Mouse (Mus musculus) C2C12 (cell line): Measurements from ENCODE around the gene Psmg4. TPM values are rescaled to one million over a fixed set of nuclear protein-coding genes. Genes with fewer than 3 reads are reported as not detected.

ENCODE experiments used
- H3K27me3 ChIP-seq: one replicate; pipeline ENCODE4 v1.6.1; 2011; ENCODE audit not compliant: control insufficient read depth, insufficient read depth, insufficient read length
- H3K36me3 ChIP-seq: one replicate; pipeline ENCODE4 v1.6.1; 2011; ENCODE audit not compliant: control insufficient read depth, insufficient read depth
- H3K4me3 ChIP-seq: one replicate; pipeline ENCODE4 v1.5.1; 2011; ENCODE audit warnings: mild to moderate bottlenecking, control low read depth; ENCODE audit not compliant: poor library complexity, insufficient read depth, severe bottlenecking
- H3K79me2 ChIP-seq: one replicate; pipeline ENCODE4 v1.6.1; 2011; ENCODE audit not compliant: control insufficient read depth, insufficient read depth
- H3K79me3 ChIP-seq: one replicate; pipeline ENCODE4 v1.6.1; 2011; ENCODE audit warnings: low read depth, control low read depth
- H3ac ChIP-seq: one replicate; pipeline ENCODE3; 2011; ENCODE audit warnings: low read depth; ENCODE audit not compliant: control insufficient read depth, insufficient read length
- CEBPB ChIP-seq: IDR thresholded peaks from one replicate; pipeline ENCODE4 v1.6.1; 2011; ENCODE audit warnings: low read depth, mild to moderate bottlenecking, control low read depth, moderate library complexity
- CTCF ChIP-seq: IDR thresholded peaks from one replicate; pipeline ENCODE4 v1.5.1; 2011; ENCODE audit not compliant: control insufficient read depth, insufficient read depth, insufficient read length
- FOSL1 ChIP-seq: IDR thresholded peaks from one replicate; pipeline ENCODE4 v1.8.0; 2011; ENCODE audit warnings: mild to moderate bottlenecking, low read length; ENCODE audit not compliant: poor library complexity, insufficient read depth, severe bottlenecking
- MAX ChIP-seq: IDR thresholded peaks from one replicate; pipeline ENCODE4 v1.6.1; 2011; ENCODE audit warnings: mild to moderate bottlenecking, control low read depth
- MYOD1 ChIP-seq: IDR thresholded peaks from one replicate; pipeline ENCODE4 v1.6.1; 2011; ENCODE audit warnings: low read depth; ENCODE audit not compliant: control insufficient read depth, insufficient read length
- MYOG ChIP-seq: IDR thresholded peaks from one replicate; pipeline ENCODE4 v1.6.1; 2011; ENCODE audit not compliant: control insufficient read depth, insufficient read length; ENCODE audit errors: extremely low read depth
- USF1 ChIP-seq: IDR thresholded peaks from one replicate; pipeline ENCODE4 v1.6.1; 2011; ENCODE audit warnings: low read depth, mild to moderate bottlenecking, control low read depth, moderate library complexity
- long read RNA-seq, 2 experiments: library from polyadenylated mRNA; unstranded; transcript quantifications; one replicate each; pipeline ENCODE4 v2.0.0; 2019 to 2020
- polyA plus RNA-seq: library from polyadenylated mRNA; unstranded; fragments of >200 nt; fragmentation: generic; extraction: Trizol; gene quantifications from one replicate; pipeline ENCODE4 v1.2.1, GENCODE M21; 2012; ENCODE audit warnings: missing spikeins

Psmg4 gene
- polyA plus RNA-seq = 151 TPM
- long read RNA-seq, experiment 1, transcript Psmg4-202 (3 exons, 555 nt) = major isoform, 32 of 48 reads
- long read RNA-seq, experiment 1, transcript Psmg4-201 (2 exons, 474 nt) = minor isoform, 13 of 48 reads
- long read RNA-seq, experiment 1, partial matches to known transcripts = 0 of 48 reads
- long read RNA-seq, experiment 1, other reads (novel, unspliced or antisense) = 3 of 48 reads
- long read RNA-seq, experiment 2, transcript Psmg4-202 (3 exons, 555 nt) = major isoform, 12 of 14 reads
- long read RNA-seq, experiment 2, partial matches to known transcripts = 0 of 14 reads
- long read RNA-seq, experiment 2, other reads (novel, unspliced or antisense) = 0 of 14 reads

GRCm38 (mm10) chr13:34162491-34163303 is at the start of gene Psmg4:
Psmg4 (plus strand) TSS chr13:34162964.
- H3K27me3 ChIP-seq = no peaks in the 10 kb centered on the region
- no peaks in the 10 kb centered on the region for H3K36me3 ChIP-seq
- H3K79me3 ChIP-seq = peaks cover 5% of the 10 kb centered on the region
- H3K79me2 ChIP-seq = peaks cover 32% of the 10 kb centered on the region
- H3ac ChIP-seq = peak within 1 kb of the TSS; percentile 96
- TF ChIP-seq CEBPB (no peak), MAX (peak; percentile 27), CTCF (no peak)
- H3K4me3 ChIP-seq = peak within 1 kb of the TSS; percentile 51

GRCm38 (mm10) chr13:34113086-34113485 is 49.7 kb upstream of the Psmg4 start:
- no peaks in the 10 kb centered on the region for H3K79me3 ChIP-seq
- no peaks in the 10 kb centered on the region for H3K27me3 ChIP-seq
- no peaks in the 10 kb centered on the region for H3K79me2 ChIP-seq
- TF ChIP-seq MYOD1 = no peak
- TF ChIP-seq USF1 = no peak
- no peak for TF ChIP-seq MAX
- no peak for TF ChIP-seq MYOG
- no peak for TF ChIP-seq CTCF
- TF ChIP-seq CEBPB = no peak
- TF ChIP-seq FOSL1 = peak; percentile 35
- H3K36me3 ChIP-seq = no peaks in the 10 kb centered on the region
- no peak overlapping the region for H3ac ChIP-seq
- no peak overlapping the region for H3K4me3 ChIP-seq

- TF ChIP-seq CEBPB (no peak), FOSL1 (no peak), USF1 (no peak), CTCF (no peak), MAX (no peak), MYOG (no peak), MYOD1 (no peak)
- H3ac ChIP-seq = no peak overlapping the region
- no peaks in the 10 kb centered on the region for H3K79me2 ChIP-seq
- H3K4me3 ChIP-seq = no peak overlapping the region
- no peaks in the 10 kb centered on the region for H3K27me3 ChIP-seq
- no peaks in the 10 kb centered on the region for H3K36me3 ChIP-seq
- H3K79me3 ChIP-seq = no peaks in the 10 kb centered on the region
These were observed 48.1 kb upstream of the Psmg4 start for GRCm38 (mm10) chr13:34114654-34115053.

GRCm38 (mm10) chr13:34116508-34116907 is 46.3 kb upstream of the Psmg4 start:
- no peaks in the 10 kb centered on the region for H3K79me3 ChIP-seq
- no peak for TF ChIP-seq MYOG

GRCm38 (mm10) chr13:34118816-34119215 is 43.9 kb upstream of the Psmg4 start:
- Histone ChIP-seq H3K27me3 (no peaks in the 10 kb centered on the region), H3ac (no peak overlapping the region), H3K4me3 (no peak overlapping the region), H3K79me3 (no peaks in the 10 kb centered on the region), H3K36me3 (no peaks in the 10 kb centered on the region), H3K79me2 (no peaks in the 10 kb centered on the region)
- no peak for TF ChIP-seq CEBPB
- TF ChIP-seq CTCF = no peak
- TF ChIP-seq FOSL1 = no peak

More at GRCm38 (mm10) chr13:34116508-34116907, 46.3 kb upstream of the Psmg4 start:
- H3K4me3 ChIP-seq = no peak overlapping the region
- no peak overlapping the region for H3ac ChIP-seq
- no peaks in the 10 kb centered on the region for H3K36me3 ChIP-seq
- H3K27me3 ChIP-seq = no peaks in the 10 kb centered on the region
- H3K79me2 ChIP-seq = no peaks in the 10 kb centered on the region

- H3K79me3 ChIP-seq = no peaks in the 10 kb centered on the region
- H3K27me3 ChIP-seq = no peaks in the 10 kb centered on the region
- TF ChIP-seq FOSL1 (no peak), MYOG (no peak), MYOD1 (no peak), MAX (no peak), CTCF (no peak), CEBPB (no peak), USF1 (no peak)
- no peak overlapping the region for H3ac ChIP-seq
- no peak overlapping the region for H3K4me3 ChIP-seq
- H3K79me2 ChIP-seq = no peaks in the 10 kb centered on the region
- H3K36me3 ChIP-seq = peaks cover 3% of the 10 kb centered on the region
These were observed 43.4 kb upstream of the Psmg4 start for GRCm38 (mm10) chr13:34119406-34119805.
